8 mouse cellular contexts compared by ENCODE assay signal in the genomic region with DNA sequence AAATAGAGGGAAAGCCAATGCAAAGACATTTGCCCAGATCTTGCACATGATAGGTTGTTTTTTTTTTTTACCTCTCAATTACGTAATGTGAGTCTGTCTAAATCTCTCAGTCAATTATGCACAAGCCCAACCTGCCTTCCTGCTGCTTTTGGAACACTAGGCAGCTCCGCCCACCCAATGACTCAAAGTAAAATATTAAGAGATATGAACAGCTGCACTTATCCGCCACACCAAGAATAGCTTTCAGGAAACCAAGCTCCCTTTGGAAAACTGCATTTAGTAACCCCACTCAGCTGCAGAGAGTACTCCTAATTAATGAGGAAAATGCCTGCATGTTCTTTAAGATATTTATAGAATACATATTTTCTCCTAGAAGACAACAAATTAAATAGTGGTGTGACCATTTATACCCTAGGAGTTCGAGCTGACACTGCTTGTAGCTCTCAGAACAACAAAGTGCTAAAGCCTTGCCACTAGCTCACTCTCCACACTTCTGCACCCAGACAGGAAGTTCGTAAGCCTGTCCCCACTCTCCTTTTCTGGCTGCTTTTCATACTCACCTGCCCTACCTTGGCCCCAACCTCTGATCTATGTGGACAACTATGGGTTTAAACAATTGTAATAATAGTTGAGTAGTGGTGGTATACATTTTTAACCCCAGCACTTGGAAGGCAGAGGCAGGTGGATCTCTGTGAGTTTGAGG. TPM values are rescaled to one million over a fixed set of nuclear protein-coding genes. Genes with fewer than 3 reads are reported as not detected.
DNase-seq lines count a peak whose midpoint lies in the region; ATAC-seq lines count a peak whose summit lies in the region.

No protein-coding gene starts in this region.

- peak; percentile 84 for DNase-seq in kidney, adult 9 months
- no peak for DNase-seq in kidney, adult 11 months
- DNase-seq in frontal cortex, postnatal 36 days (ENCODE audit: low spot score in 2 of 2): peak; percentile 43 to 75
- peak; percentile 88 for DNase-seq in lung, postnatal 36 days
- no peak for DNase-seq in MN1 (ENCODE audit: low spot score)
- DNase-seq in embryo, embryonic 10.5 days (ENCODE audit: low spot score): no peak
- no peak for DNase-seq in embryo, embryonic 10 days (ENCODE audit: low spot score)

- no peak overlapping the region for H3K4me3 ChIP-seq in kidney, embryonic 16.5 days (ENCODE audit: low read length)

- ATAC-seq in kidney, embryonic 16.5 days (ENCODE audit: low FRiP score, low TSS enrichment): no peak

- H3K27ac ChIP-seq in kidney, embryonic 16.5 days (ENCODE audit: low read length): peak overlapping the region; percentile 65

- WGBS in kidney, embryonic 16.5 days: 70% methylated on average over 5 of the region's 5 CpGs

- no peaks in the 10 kb centered on the region for H3K27me3 ChIP-seq in kidney, embryonic 16.5 days (ENCODE audit: insufficient read depth, low read length)

- no peaks in the 10 kb centered on the region for H3K9me3 ChIP-seq in kidney, embryonic 16.5 days (ENCODE audit: low read length)

- no peaks in the 10 kb centered on the region for H3K36me3 ChIP-seq in kidney, embryonic 16.5 days (ENCODE audit: insufficient read depth, low read length)

- H3K4me2 ChIP-seq in kidney, embryonic 16.5 days (replicated peaks; ENCODE audit: low read depth, low read length): no peak overlapping the region

- no peak overlapping the region for H3K9ac ChIP-seq in kidney, embryonic 16.5 days (replicated peaks; ENCODE audit: low read length)

- peaks cover 56% of the 10 kb centered on the region for H3K4me1 ChIP-seq in kidney, embryonic 16.5 days (ENCODE audit: insufficient read depth, low read length)

RNA-seq across cellular contexts. Expression of a gene that starts 25.2 kb away (rescaled TPM):
- 31.7 and 36.0 TPM in 2 replicates for polyA plus RNA-seq in kidney, embryonic 16.5 days (2015; fragmentation: Nextera tagmentation; extraction: Ambion mirVana)

RNA-seq across cellular contexts. Expression of a gene that starts 56.7 kb away (rescaled TPM):
- 21.2 and 23.2 TPM in 2 replicates for polyA plus RNA-seq in kidney, embryonic 16.5 days (2015; fragmentation: Nextera tagmentation; extraction: Ambion mirVana)

Comparison
In these comparisons a context has a peak if more than half of its experiments do, and no peak if none do; other contexts are left out.
1. DNase-seq: peak in kidney, adult 9 months (single experiment), frontal cortex, postnatal 36 days (2 of 2) and lung, postnatal 36 days (single experiment); none in kidney, adult 11 months (single experiment), MN1 (single experiment), embryo, embryonic 10.5 days (single experiment) and embryo, embryonic 10 days (single experiment).